Mouse (Mus musculus): ENCODE data around the gene Slc26a1. TPM values are rescaled to one million over a fixed set of nuclear protein-coding genes. Genes with fewer than 3 reads are reported as not detected.
"Not testable (repeated sequence)": the region's sequence is repeated elsewhere in the genome, so short reads cannot be mapped to it uniquely, and the experiment has no call there.

The Slc26a1 gene
- polyA plus RNA-seq, 1 experiment from 2014 or later: 0.48 TPM

- no peaks in the 10 kb centered on the region for H3K9me3 ChIP-seq (ENCODE audit: control insufficient read depth, low read length)
- H3K4me3 ChIP-seq (ENCODE audit: low read depth, low read length): no peak overlapping the region
- no peak for DNase-seq (ENCODE audit: low spot score)
- peaks cover 5% of the 10 kb centered on the region; the same call in 1 of the 2 replicates for H3K36me3 ChIP-seq (ENCODE audit: control insufficient read depth, insufficient read depth, low read length)
- no peaks in the 10 kb centered on the region for H3K4me1 ChIP-seq (replicated peaks; ENCODE audit: control insufficient read depth, insufficient read depth, low read length)
- ATAC-seq (ENCODE audit: low FRiP score): no peak
- no peak overlapping the region for H3K4me2 ChIP-seq (replicated peaks; ENCODE audit: low read depth, low read length)
- H3K27ac ChIP-seq (ENCODE audit: low read depth, low read length): no peak overlapping the region
- no peak overlapping the region for H3K9ac ChIP-seq (ENCODE audit: low read depth, low read length)
- H3K27me3 ChIP-seq (ENCODE audit: control insufficient read depth, insufficient read depth, low read length): no peaks in the 10 kb centered on the region
- WGBS: 90% methylated on average over 2 of the region's 2 CpGs
Measured at GRCm38 (mm10) chr5:108647820-108648465, 27.4 kb downstream of the Slc26a1 start.

- ATAC-seq (ENCODE audit: low FRiP score): no peak
- peaks cover 5% of the 10 kb centered on the region; the same call in 1 of the 2 replicates for H3K36me3 ChIP-seq (ENCODE audit: control insufficient read depth, insufficient read depth, low read length)
Measured at GRCm38 (mm10) chr5:108647311-108647710, 28.1 kb downstream of the Slc26a1 start.

GRCm38 (mm10) chr5:108646343-108646660 is 29.1 kb downstream of the Slc26a1 start:
- no peak overlapping the region for H3K4me2 ChIP-seq (replicated peaks; ENCODE audit: low read depth, low read length)
- no peaks in the 10 kb centered on the region for H3K4me1 ChIP-seq (replicated peaks; ENCODE audit: control insufficient read depth, insufficient read depth, low read length)
- no peak for ATAC-seq (ENCODE audit: low FRiP score)
- no peak overlapping the region for H3K9ac ChIP-seq (ENCODE audit: low read depth, low read length)
- H3K27ac ChIP-seq (ENCODE audit: low read depth, low read length): no peak overlapping the region
- DNase-seq (ENCODE audit: low spot score): no peak
- WGBS: 96% methylated on average over 3 of the region's 3 CpGs
- no peak overlapping the region for H3K4me3 ChIP-seq (ENCODE audit: low read depth, low read length)
- no peaks in the 10 kb centered on the region for H3K9me3 ChIP-seq (ENCODE audit: control insufficient read depth, low read length)
- peaks cover 5% of the 10 kb centered on the region; the same call in 1 of the 2 replicates for H3K36me3 ChIP-seq (ENCODE audit: control insufficient read depth, insufficient read depth, low read length)
- H3K27me3 ChIP-seq (ENCODE audit: control insufficient read depth, insufficient read depth, low read length): no peaks in the 10 kb centered on the region

More at GRCm38 (mm10) chr5:108647311-108647710, 28.1 kb downstream of the Slc26a1 start:
- Histone ChIP-seq H3K9ac (ENCODE audit: low read depth, low read length) (no peak overlapping the region), H3K27ac (ENCODE audit: low read depth, low read length) (no peak overlapping the region), H3K9me3 (ENCODE audit: control insufficient read depth, low read length) (no peaks in the 10 kb centered on the region), H3K27me3 (ENCODE audit: control insufficient read depth, insufficient read depth, low read length) (no peaks in the 10 kb centered on the region), H3K4me2 (replicated peaks; ENCODE audit: low read depth, low read length) (no peak overlapping the region), H3K4me3 (ENCODE audit: low read depth, low read length) (no peak overlapping the region), H3K4me1 (replicated peaks; ENCODE audit: control insufficient read depth, insufficient read depth, low read length) (no peaks in the 10 kb centered on the region)
- DNase-seq (ENCODE audit: low spot score): no peak
- WGBS: 86% methylated on average over 2 of the region's 2 CpGs

GRCm38 (mm10) chr5:108645651-108646342 is 29.6 kb downstream of the Slc26a1 start:
- H3K36me3 ChIP-seq (ENCODE audit: control insufficient read depth, insufficient read depth, low read length): peaks cover 5% of the 10 kb centered on the region; the same call in 1 of the 2 replicates

GRCm38 (mm10) chr5:108643674-108644073 is 31.7 kb downstream of the Slc26a1 start:
- Histone ChIP-seq H3K4me1 (replicated peaks; ENCODE audit: control insufficient read depth, insufficient read depth, low read length) (no peaks in the 10 kb centered on the region), H3K36me3 (ENCODE audit: control insufficient read depth, insufficient read depth, low read length) (peaks cover 5% of the 10 kb centered on the region; the same call in 1 of the 2 replicates), H3K4me3 (ENCODE audit: low read depth, low read length) (no peak overlapping the region), H3K4me2 (replicated peaks; ENCODE audit: low read depth, low read length) (no peak overlapping the region), H3K9me3 (ENCODE audit: control insufficient read depth, low read length) (no peaks in the 10 kb centered on the region), H3K27me3 (ENCODE audit: control insufficient read depth, insufficient read depth, low read length) (no peaks in the 10 kb centered on the region), H3K27ac (ENCODE audit: low read depth, low read length) (no peak overlapping the region), H3K9ac (ENCODE audit: low read depth, low read length) (no peak overlapping the region)
- no peak for ATAC-seq (ENCODE audit: low FRiP score)
- 88% methylated on average over 2 of the region's 2 CpGs for WGBS
- DNase-seq (ENCODE audit: low spot score): no peak

More at GRCm38 (mm10) chr5:108645651-108646342, 29.6 kb downstream of the Slc26a1 start:
- Histone ChIP-seq H3K27me3 (ENCODE audit: control insufficient read depth, insufficient read depth, low read length) (no peaks in the 10 kb centered on the region), H3K4me2 (replicated peaks; ENCODE audit: low read depth, low read length) (no peak overlapping the region), H3K27ac (ENCODE audit: low read depth, low read length) (no peak overlapping the region), H3K4me3 (ENCODE audit: low read depth, low read length) (no peak overlapping the region), H3K4me1 (replicated peaks; ENCODE audit: control insufficient read depth, insufficient read depth, low read length) (no peaks in the 10 kb centered on the region), H3K9me3 (ENCODE audit: control insufficient read depth, low read length) (no peaks in the 10 kb centered on the region), H3K9ac (ENCODE audit: low read depth, low read length) (no peak overlapping the region)
- 94% methylated on average over 9 of the region's 9 CpGs for WGBS
- ATAC-seq (ENCODE audit: low FRiP score) (no peak), DNase-seq (ENCODE audit: low spot score) (no peak)

- WGBS: 79% methylated on average over 4 of the region's 4 CpGs
- no peak for ATAC-seq (ENCODE audit: low FRiP score)
Measured at GRCm38 (mm10) chr5:108636172-108636571, 39.2 kb downstream of the Slc26a1 start.

GRCm38 (mm10) chr5:108634088-108634487 is 41.3 kb downstream of the Slc26a1 start:
- H3K9ac ChIP-seq (ENCODE audit: low read depth, low read length); H3K9me3 ChIP-seq (ENCODE audit: control insufficient read depth, low read length); ATAC-seq (ENCODE audit: low FRiP score); H3K27ac ChIP-seq (ENCODE audit: low read depth, low read length); H3K36me3 ChIP-seq (ENCODE audit: control insufficient read depth, insufficient read depth, low read length); H3K4me3 ChIP-seq (ENCODE audit: low read depth, low read length); DNase-seq (ENCODE audit: low spot score); H3K4me1 ChIP-seq (replicated peaks; ENCODE audit: control insufficient read depth, insufficient read depth, low read length); H3K27me3 ChIP-seq (ENCODE audit: control insufficient read depth, insufficient read depth, low read length); H3K4me2 ChIP-seq (replicated peaks; ENCODE audit: low read depth, low read length): not testable (repeated sequence)
- 95% methylated on average over 2 of the region's 3 CpGs for WGBS

More at GRCm38 (mm10) chr5:108636172-108636571, 39.2 kb downstream of the Slc26a1 start:
- no peaks in the 10 kb centered on the region for H3K4me1 ChIP-seq (replicated peaks; ENCODE audit: control insufficient read depth, insufficient read depth, low read length)
- H3K36me3 ChIP-seq (ENCODE audit: control insufficient read depth, insufficient read depth, low read length): no peaks in the 10 kb centered on the region
- DNase-seq (ENCODE audit: low spot score): no peak
- no peak overlapping the region for H3K4me2 ChIP-seq (replicated peaks; ENCODE audit: low read depth, low read length)
- no peak overlapping the region for H3K27ac ChIP-seq (ENCODE audit: low read depth, low read length)
- no peak overlapping the region for H3K4me3 ChIP-seq (ENCODE audit: low read depth, low read length)
- H3K9me3 ChIP-seq (ENCODE audit: control insufficient read depth, low read length): no peaks in the 10 kb centered on the region
- no peaks in the 10 kb centered on the region for H3K27me3 ChIP-seq (ENCODE audit: control insufficient read depth, insufficient read depth, low read length)
- no peak overlapping the region for H3K9ac ChIP-seq (ENCODE audit: low read depth, low read length)

GRCm38 (mm10) chr5:108633676-108634075 is 41.7 kb downstream of the Slc26a1 start:
- 79% methylated on average over 4 of the region's 4 CpGs for WGBS
- Histone ChIP-seq H3K27ac (ENCODE audit: low read depth, low read length) (no peak overlapping the region), H3K4me1 (replicated peaks; ENCODE audit: control insufficient read depth, insufficient read depth, low read length) (peaks cover 2% of the 10 kb centered on the region; the same call in 1 of the 2 replicates), H3K9me3 (ENCODE audit: control insufficient read depth, low read length) (no peaks in the 10 kb centered on the region), H3K36me3 (ENCODE audit: control insufficient read depth, insufficient read depth, low read length) (no peaks in the 10 kb centered on the region), H3K27me3 (ENCODE audit: control insufficient read depth, insufficient read depth, low read length) (no peaks in the 10 kb centered on the region), H3K4me2 (replicated peaks; ENCODE audit: low read depth, low read length) (no peak overlapping the region), H3K9ac (ENCODE audit: low read depth, low read length) (no peak overlapping the region), H3K4me3 (ENCODE audit: low read depth, low read length) (no peak overlapping the region)
- ATAC-seq (ENCODE audit: low FRiP score) (no peak), DNase-seq (ENCODE audit: low spot score) (no peak)
